Mouse (Mus musculus) heart, postnatal 36 days (tissue): Measurements from ENCODE around the gene Caln1. TPM values are rescaled to one million over a fixed set of nuclear protein-coding genes. Genes with fewer than 3 reads are reported as not detected.

ENCODE experiments used
- DNase-seq, 2 experiments: peaks; one replicate each; pipeline ENCODE4 v3.0.0; 2021 to 2022
- intact Hi-C: fragments of 180-260 bp; cut with DNase I; formaldehyde crosslinking; loops from one replicate; pipeline ENCODE4 v1.15.1; 2025
- total RNA-seq, 2 experiments: library from RNA; stranded (reverse); gene quantifications; 2 replicates each; pipeline ENCODE4 v1.2.3; 2021

The Caln1 gene
- not detected for total RNA-seq

DNA sequence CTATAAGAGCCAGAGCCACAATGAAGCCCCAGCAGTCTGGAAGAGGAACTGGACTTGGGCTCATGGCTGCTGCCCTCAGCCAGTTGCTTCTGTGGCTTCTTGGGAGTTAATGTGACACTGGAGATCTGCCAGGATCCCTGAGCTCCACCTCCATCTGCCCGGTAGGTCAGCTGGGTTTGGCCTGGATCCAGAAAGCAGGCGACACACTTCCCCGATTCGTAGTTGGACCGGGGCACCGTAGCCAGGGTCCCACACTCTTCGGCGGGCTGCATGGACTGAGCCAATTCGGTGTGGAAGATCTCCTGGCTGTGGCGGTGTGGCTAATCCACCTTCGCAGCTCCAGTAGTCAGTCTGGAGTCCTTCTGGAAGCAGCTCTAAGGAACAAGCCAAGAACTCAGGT lies at the start of gene Caln1:
Gene Caln1, plus strand, starts transcription at position 219 of the 400 bp plus-strand sequence.
- no peak for DNase-seq
- intact Hi-C loops, result no loop called here

DNA sequence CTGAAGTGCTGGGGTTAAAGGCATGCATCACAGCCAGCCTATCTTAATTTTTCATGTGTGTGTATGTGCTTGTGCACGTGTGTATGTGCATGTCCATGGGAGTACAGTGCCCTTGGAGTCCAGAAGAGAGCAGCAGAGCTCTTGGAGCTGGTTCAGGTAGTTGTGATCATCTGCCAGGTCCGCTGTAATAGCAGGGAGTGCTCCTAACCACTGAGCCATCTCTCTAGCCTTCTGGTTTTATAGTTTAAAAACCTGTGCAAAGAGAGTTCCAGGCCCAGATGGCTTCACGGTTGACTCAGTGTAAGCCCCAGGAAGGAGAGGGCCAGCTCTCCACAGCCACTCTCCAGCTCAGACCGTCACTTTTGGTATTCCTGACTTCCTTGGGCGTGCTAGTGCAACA lies 49.5 kb upstream of the Caln1 start:
- DNase-seq, result no peak
- intact Hi-C loops, result loop anchor here (2.0 kb wide), 1 partner anchor 533 kb away; no protein-coding TSS in a partner anchor

DNA sequence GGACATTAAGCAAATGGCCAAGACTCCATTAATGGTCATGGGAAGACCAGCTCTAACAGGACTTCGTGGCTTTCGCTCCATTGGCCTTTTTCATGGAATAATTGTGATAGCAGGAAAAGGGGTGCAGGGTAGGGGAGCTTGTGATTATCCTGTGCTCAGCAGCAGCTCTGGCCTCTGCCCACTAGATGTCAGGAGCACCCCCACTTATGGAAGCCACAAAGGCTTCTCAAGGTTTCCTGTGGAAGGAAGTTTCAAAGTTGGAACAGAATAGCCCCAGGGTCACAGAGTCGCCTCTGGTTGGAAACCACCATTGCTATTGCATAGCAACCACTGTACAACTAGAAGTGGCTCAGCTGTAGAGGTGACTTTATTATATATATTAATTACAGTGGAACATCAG lies 48.8 kb upstream of the Caln1 start:
- peak in 1 of 2 experiments; percentile 13 for DNase-seq
- intact Hi-C loops, result loop anchor here (2.0 kb wide), 1 partner anchor 532 kb away; no protein-coding TSS in a partner anchor

DNA sequence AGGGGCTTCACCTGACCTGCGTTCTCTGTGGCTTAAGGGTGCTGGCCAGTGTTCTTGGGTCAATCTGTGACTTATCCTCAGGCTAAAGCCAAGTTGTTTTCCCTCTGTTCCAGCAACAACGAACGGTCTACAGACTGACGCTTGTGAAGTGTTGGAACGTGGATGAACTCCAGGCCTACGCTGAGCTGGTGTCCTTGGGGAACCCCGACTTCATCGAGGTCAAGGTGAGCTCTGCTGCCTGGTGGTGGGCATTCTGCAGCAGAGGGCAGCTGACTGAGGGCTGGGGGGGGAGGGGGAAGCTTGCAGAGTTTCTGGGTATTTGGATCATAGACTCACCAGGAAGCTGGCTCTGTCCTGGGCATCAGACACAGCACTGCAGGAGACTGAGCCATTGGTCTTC lies 43.8 kb upstream of the Caln1 start:
- intact Hi-C loops, result no loop called here
- DNase-seq, result no peak

DNA sequence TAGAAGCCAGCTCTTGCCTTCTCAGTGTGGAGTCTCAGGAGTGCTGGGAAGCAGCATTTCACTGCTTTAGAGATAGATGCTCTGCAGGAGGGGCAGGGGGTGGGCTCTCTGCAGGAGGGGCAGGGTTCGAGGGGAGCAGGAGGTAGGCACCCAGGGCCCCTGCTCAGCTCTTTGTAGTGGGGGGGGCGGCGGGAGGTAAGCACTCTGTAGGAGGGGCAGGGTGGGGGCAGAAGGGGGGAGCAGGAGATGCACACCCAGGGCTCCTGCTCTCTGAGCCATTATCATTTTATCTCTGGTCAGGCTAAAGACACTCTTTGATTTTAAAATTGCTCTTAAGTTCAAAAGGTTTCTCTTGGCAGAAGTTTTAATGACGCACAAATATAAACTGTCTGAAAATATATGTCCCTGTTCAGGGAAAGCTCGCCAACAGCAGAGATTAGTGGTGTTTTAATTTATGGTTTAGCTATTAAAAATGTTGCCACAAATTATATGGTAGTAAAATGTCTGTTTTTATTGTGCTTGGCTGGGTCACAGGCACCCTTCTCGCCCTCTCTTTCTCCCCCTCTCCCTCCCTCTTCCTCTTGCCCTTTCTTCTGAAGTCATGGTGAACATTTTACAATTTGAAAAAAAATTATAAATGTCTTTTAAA lies 41.5 kb upstream of the Caln1 start:
- intact Hi-C loops, result no loop called here
- DNase-seq, result no peak

DNA sequence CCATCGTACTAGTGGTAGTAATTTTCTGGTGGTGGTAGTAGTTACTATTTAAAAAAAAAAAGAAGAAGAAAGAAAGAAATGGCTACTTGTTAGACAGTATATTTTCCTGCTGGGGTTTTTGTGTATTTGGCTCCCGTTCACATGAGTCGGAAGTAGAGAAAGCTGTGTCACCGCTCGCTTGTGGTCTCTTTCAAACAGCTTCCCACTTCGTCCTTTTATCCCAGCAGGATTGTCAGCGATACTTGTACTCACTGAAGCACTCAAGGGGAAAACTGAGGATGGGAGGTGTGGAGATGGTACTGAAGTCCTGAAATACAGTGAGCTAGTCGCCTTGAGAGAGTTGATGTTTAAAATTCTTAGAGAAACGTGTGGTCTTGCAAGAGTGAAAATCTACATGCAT lies 40.9 kb upstream of the Caln1 start:
- no peak for DNase-seq
- intact Hi-C loops, result no loop called here

DNA sequence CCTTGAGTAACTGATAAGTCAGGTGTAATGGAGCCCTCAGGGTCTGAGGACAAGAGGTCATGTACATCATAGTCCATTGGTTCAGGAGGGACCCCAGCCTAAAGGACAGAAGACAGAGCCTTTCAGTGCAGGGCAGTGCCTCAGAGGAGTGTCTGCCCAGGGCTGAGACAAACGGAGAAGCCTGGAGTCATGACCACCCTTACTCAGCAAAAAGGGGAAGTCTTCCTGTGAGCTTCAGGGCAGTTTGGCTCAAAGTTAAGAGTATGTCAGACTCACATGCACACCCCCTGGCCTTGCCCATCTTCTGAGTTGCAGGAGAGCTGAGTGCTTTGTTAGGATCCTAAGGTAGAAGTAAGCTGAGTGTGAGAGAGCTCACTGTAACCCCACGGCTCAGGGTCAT lies 39.4 kb upstream of the Caln1 start:
- intact Hi-C loops, result no loop called here
- DNase-seq, result no peak

DNA sequence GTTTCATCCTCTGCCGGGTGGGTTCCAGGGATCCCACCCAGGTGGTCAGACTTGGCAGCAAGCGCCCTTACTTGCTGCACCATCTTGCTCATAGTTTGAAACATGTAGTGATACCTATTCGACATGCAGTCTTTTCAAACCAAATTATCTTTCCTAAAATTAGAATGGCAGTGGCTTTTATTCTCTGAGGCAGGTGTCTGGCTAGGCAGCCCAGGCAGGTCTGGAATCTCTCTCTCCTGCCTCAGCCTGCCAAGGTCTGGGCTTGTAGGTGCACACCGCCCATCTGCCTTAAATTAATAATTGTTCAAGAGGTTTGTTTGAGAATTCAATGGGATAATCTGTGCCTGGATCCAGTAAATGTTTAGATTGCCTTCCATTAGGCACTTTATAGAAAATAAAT lies 38.5 kb upstream of the Caln1 start:
- intact Hi-C loops, result no loop called here
- DNase-seq, result no peak

DNA sequence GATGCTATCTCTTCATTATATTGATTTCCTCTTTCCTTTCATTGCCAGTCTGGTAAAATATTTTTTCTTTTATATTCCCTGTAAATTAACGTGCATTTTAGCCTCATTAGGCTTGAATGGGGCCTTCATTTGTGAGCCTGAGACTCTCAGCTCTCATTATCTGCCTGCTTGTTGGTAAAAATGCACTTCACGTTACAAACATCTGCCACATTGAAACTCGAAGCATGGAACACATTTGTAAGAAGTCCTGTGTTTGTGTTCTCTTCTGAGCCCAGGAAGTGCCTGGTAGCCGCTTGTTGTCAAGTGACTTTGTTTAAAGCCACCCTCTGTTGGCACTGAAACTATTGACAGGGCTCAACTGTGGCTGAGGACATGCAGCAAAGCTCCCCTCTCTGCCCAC lies 38.0 kb upstream of the Caln1 start:
- intact Hi-C loops, result no loop called here

DNA sequence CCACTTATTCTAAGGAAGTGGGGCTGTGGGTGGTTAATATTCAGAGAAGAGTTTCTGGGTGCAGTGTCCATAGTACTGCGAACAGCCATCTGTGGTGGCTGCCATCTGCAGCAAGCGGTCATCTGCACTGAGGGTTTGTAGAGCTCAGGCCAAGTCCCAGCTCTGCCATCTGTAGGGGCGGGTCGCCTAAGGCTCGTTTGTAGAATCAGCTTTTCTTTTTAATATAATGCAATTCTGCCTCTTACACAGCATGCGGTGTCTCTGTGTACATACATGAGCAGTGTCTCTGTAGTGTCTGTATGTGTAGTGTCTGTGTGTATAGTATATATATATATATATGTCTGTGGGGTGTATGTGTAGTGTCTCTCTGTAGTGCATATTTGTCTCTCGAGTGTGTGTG lies 35.7 kb upstream of the Caln1 start:
- DNase-seq, result no peak
- intact Hi-C loops, result no loop called here

More for the DNA sequence above, 38.0 kb upstream of the Caln1 start:
- DNase-seq, result no peak

DNA sequence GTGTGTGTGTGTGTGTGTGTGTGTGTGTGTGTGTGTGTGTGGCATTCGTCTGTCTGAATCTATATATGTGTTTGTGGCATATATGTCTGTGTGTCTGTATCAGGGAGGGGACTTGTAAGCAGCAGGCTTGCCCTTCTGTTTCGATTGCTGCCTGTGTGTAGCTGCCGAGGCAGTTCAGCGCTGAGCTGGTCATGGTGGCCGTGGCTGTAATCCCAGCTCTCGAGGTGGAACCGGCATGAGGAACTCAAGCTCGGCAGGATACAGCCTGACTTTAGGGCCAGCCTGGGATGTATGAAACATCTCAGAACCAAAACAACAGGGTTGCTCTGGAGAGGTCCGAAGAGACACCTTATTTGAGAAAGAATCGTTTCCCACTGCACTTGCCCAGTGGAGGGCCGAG lies 35.3 kb upstream of the Caln1 start:
- DNase-seq, result no peak

DNA sequence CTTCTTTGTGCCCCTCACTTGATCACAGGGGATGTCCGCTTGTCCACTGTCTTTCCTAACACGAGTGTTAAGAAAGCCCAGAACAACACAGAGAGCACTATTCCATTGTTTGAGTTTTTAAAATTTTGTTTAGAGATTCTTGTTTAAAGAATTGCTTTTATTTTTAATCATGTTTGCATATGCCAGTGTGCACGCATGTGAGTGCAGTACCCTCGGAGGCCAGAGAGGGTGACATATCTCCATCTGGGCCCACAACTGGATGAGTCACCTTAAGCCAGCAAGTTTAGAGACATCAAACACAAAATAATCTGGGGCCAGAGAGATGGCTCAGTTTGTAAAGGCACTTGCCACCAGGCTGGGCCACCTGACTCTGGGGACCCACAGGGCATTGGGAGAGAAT lies 33.8 kb upstream of the Caln1 start:
- intact Hi-C loops, result no loop called here
- DNase-seq, result no peak

More for the DNA sequence above, 35.3 kb upstream of the Caln1 start:
- intact Hi-C loops, result no loop called here

DNA sequence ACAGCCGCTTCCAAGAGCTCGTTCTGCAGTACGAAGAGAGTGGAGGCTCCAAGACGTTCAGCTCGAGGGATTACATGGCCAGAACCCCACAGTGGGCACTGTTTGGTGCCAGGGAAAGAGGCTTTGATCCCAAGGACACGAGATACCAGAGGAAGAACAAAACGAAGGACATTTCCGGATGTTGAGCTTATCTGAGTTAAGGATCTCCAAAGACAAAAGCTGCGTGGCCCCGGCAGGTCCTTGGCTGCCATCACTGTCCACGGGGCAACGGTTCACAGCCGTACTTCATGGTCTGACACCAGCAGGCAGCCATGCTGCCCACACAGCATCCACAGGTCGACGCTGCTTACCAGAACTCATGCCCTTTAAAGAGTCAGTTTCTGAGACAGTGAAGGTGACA lies 28.6 kb upstream of the Caln1 start:
- DNase-seq, result no peak
- intact Hi-C loops, result no loop called here

DNA sequence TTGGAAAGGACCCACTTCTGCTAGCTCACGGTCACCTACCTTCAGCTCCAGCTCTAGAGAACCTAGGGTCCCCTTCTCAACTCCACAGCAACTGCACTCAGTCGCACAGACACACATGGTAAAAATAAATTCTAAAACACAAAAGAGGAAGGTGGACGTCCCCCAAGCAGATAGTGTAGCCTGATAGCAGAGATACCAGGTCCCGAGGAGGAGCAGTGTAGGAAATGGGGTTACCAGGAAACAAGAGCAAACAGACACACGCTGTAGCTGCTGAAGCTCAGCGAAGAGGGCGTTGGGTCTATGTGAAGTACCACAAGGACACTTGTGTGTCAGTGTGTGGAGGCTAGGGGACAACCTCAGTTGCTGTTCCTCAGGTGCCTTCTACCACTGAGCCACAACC lies 24.3 kb upstream of the Caln1 start:
- DNase-seq, result no peak

DNA sequence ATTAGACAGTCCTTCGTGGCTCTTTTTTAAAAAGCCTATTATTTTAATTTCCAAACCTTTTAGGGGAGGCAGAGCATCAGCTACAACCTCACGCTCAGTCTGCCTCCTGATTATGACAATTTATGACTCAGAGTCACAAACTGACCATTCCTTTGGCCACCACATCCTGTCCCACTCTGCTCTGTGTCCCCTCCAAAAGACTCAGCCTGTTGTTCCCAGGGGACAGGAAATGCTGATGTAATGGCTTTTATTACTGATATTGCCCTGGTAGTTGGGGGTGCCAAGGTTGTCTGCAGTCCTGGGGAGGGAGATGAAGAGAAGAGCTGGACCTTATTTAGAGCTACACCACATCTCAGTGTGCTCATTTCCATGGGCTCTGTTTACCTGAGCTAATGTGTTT lies 23.4 kb upstream of the Caln1 start:
- DNase-seq, result no peak
- intact Hi-C loops, result no loop called here

More for the DNA sequence above, 24.3 kb upstream of the Caln1 start:
- intact Hi-C loops, result no loop called here

DNA sequence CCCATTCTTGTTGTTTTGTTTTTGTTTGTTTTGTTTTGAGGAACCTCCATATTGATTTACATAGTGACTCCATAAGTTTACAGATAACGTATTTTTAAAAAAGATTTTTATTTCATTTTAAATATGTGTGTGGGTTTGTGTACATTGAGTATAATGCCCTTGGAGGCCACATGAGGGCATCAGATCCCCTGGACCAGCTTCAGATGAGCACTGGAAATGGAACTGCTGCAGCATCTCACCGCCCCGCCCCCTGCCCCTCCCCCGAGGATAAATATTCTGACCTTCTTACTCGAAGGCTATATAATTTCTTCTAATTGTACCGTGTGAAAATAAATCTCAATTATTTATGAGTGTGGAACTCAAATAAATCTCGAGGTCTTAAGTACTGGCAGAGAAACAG lies 14.0 kb upstream of the Caln1 start:
- DNase-seq, result no peak
- intact Hi-C loops, result no loop called here

DNA sequence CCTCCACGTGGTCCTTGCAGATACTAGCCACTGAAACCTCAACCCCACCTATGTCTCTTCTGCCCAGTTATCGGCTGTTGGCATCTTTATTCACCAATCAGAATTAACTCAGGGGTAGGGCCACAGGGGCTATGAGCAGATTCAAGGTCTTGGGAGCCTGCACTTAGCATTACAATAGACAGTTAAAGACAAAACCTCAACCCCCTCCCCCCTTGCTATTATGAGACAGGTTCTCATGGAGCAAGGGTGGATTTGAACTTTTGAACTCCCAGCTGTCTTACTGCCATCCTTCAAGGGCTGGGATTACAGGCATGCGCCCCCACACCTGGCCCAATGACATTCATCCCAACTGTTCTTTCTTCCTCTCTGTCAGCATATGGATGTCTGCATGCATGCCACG lies 6.1 kb upstream of the Caln1 start:
- no peak for DNase-seq
- intact Hi-C loops, result no loop called here

DNA sequence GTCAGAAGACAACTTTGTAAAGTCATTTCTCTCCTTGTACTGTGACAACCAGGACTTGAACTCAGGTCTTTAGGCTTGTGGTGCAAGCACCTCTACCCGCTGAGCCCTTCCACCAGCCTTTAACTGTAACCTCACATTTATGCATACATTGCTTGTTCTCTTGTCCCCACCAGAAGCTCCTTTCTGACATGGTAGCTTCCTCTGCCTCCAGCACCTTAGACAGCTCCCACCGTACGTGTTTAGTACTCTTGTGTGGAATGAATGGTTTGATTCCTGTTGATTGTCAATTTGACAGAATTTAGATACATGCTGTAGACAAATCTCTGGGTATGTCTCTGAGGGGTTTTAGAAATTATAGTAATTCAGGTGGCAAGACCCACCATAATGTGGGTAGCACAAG lies 5.5 kb upstream of the Caln1 start:
- intact Hi-C loops, result no loop called here
- DNase-seq, result no peak

DNA sequence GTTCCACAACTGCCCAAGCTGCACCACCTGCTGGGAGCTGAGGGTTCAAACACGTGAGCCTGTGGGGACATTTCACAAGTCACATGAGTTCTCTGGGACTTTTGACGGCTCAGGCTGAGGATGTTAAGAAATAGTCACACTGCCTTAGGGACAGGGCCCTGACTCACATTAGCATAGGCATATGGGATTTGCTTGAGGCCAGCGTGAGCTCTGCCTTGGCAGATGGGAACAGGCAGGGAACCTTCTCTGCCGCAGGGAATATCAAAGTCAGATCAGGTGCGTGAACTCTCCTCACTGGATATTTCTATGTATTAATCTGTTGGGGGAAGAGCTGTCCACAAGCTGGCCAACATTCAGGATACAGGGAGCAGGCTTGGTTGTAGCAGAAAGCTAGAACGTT lies 1.0 kb upstream of the Caln1 start:
- intact Hi-C loops, result no loop called here
- DNase-seq, result no peak

DNA sequence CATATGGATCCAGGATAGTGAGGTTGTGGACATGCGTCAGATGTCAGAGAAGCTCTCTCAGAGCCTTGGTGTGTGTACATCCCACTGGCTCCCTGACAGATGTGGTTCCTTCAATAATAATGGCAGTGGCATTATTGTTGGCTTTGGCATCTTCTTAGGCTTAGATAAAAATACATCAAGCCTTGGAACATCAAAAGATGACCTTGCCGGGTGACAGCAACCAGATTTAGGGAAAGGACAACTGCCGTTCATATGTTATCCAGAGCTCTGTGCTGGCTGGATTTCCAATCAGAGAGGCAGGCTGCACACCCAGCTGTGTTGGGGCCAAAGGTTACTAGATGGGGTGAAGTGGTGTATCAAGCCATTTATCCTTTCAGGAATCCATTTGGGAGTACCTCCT lies 6.2 kb downstream of the Caln1 start:
- intact Hi-C loops, result no loop called here
- no peak for DNase-seq

DNA sequence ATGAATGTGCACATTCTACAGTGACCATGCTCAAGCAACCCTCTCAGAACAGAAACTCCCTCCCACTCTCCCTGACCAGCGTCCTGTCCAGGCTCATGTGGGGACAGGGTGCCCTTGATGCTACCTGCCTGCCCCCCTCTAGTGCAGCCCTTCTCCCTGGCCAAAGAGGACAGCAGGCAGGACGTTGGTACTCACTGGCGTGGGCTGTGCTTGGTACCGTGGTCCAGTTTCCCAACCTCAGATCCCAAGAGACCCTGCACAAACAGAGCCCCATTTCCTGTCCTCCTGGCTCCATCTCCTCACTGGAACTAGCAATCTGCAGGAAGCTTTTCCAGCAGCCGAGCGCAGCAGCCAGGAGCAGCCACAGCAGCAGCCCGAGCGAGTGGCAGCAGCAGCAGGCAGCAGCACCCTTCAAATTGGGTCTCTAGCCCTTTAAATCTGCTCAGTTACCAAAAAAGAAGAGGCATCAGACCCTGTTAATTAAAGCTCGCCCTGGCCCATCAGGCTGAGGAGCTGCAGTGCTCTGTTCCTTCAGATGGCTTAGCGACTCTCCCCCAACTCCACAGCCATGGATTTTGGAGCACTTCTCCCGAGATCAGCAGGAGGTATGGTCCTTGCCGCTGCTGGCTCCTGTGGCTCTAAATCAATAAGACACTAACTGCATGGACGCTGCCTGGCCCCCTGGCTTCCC lies 15.1 kb downstream of the Caln1 start, which contains the start of gene A330070K13Rik:
Gene A330070K13Rik, minus strand, starts transcription at position 410 of the 691 bp plus-strand sequence.
- intact Hi-C loops, result no loop called here

DNA sequence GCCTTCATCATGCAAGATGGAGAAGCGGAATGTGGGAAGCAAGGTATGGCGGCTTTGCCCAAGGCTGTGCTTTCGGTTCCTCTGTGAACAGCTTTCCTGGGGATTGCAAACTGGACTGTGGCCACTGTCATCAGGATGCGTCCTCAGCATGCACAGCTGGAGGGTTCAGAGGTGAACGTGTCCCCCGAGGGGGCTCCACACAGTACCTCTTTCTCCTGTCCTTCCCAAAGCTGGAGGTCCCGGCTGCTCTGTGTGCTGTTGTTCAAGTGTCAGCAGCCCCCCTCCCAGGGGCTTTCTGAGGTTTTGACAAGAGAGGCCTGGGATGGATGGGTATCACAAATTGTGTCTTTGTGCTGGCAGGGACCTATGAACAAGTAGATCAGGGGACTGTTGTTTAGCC lies 17.2 kb downstream of the Caln1 start:
- no peak for DNase-seq
- intact Hi-C loops, result no loop called here

More for the DNA sequence above, 15.1 kb downstream of the Caln1 start, which contains the start of gene A330070K13Rik:
- no peak for DNase-seq
